Mouse (Mus musculus) neural tube, embryonic 13.5 days (tissue): ENCODE results near the gene Cflar. TPM values are rescaled to one million over a fixed set of nuclear protein-coding genes. Genes with fewer than 3 reads are reported as not detected.
A peak's percentile ranks its signal among the peaks of the same experiment; 100 is the strongest.
"Not testable (repeated sequence)": the region's sequence is repeated elsewhere in the genome, so short reads cannot be mapped to it uniquely, and the experiment has no call there.

Experiments used
- ATAC-seq: fragments of 200-750 bp; cut with Nextera tagmentation; 2 replicates; pipeline ENCODE4 v1.8.0; 2017; ENCODE audit warnings: low read depth, mild to moderate bottlenecking, moderate TSS enrichment, moderate library complexity
- H3K27ac ChIP-seq: fragments of 300-500 bp; sonication (generic); replicated peaks from 2 replicates; pipeline ENCODE4 v1.5.1; 2015; ENCODE audit warnings: moderate library complexity, mild to moderate bottlenecking, inconsistent platforms
- H3K27me3 ChIP-seq: fragments of 300-500 bp; sonication (generic); 2 replicates; pipeline ENCODE4 v1.6.1; 2015; ENCODE audit warnings: mild to moderate bottlenecking, inconsistent platforms
- H3K36me3 ChIP-seq: fragments of 300-500 bp; sonication (generic); 2 replicates; pipeline ENCODE4 v1.6.1; 2015; ENCODE audit warnings: mild to moderate bottlenecking, inconsistent platforms
- H3K4me1 ChIP-seq: fragments of 300-500 bp; sonication (generic); replicated peaks from 2 replicates; pipeline ENCODE4 v1.6.1; 2015; ENCODE audit warnings: inconsistent platforms
- H3K4me2 ChIP-seq: fragments of 300-500 bp; sonication (generic); 2 replicates; pipeline ENCODE4 v1.6.1; 2015; ENCODE audit warnings: inconsistent platforms, mild to moderate bottlenecking, moderate library complexity
- H3K4me3 ChIP-seq: fragments of 300-500 bp; sonication (generic); 2 replicates; pipeline ENCODE4 v1.5.1; 2015; ENCODE audit warnings: mild to moderate bottlenecking, inconsistent platforms
- H3K9ac ChIP-seq: fragments of 300-500 bp; sonication (generic); 2 replicates; pipeline ENCODE4 v1.6.1; 2015; ENCODE audit warnings: moderate library complexity, mild to moderate bottlenecking, inconsistent platforms
- H3K9me3 ChIP-seq: fragments of 300-500 bp; sonication (generic); 2 replicates; pipeline ENCODE4 v1.6.1; 2016; ENCODE audit warnings: inconsistent platforms
- WGBS: fragments of 180-500 bp; shearing (Covaris S2); methylation state at CpG from one replicate; pipeline ENCODE4 v1.1.7; 2015; 5-methylcytosine and 5-hydroxymethylcytosine counted together
- polyA plus RNA-seq: library from polyadenylated mRNA; unstranded; fragments of >200 nt; fragmentation: Nextera tagmentation; extraction: Ambion mirVana; gene quantifications from 2 replicates; pipeline ENCODE4 v1.2.1, GENCODE M21; 2015

Gene Cflar
- polyA plus RNA-seq, 1 experiment from 2014 or later: 15.4 TPM

DNA sequence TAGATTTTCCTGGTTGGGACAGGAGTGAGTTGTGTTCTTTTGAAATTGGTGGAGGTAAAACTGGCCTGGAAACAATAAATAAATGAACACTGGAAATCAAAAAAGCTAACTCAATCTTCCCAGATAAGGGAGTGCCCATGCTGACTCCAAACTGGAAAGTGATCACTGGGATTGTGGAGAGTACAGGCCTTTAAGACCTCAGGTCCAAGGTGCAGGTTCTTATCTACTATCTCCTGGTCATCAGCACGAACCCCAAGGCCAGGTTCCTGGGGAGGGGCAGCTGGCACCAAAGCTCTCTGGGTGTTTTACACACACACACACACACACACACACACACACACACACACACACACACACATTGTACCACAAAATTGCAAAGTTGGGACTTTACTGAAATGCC is 19.6 kb upstream of the Cflar start:
- not testable (repeated sequence) for H3K4me3 ChIP-seq, H3K36me3 ChIP-seq, H3K9ac ChIP-seq, ATAC-seq, H3K27me3 ChIP-seq, H3K4me2 ChIP-seq, H3K27ac ChIP-seq, H3K9me3 ChIP-seq, H3K4me1 ChIP-seq
- WGBS: 57% methylated on average over 1 of the region's 1 CpGs

DNA sequence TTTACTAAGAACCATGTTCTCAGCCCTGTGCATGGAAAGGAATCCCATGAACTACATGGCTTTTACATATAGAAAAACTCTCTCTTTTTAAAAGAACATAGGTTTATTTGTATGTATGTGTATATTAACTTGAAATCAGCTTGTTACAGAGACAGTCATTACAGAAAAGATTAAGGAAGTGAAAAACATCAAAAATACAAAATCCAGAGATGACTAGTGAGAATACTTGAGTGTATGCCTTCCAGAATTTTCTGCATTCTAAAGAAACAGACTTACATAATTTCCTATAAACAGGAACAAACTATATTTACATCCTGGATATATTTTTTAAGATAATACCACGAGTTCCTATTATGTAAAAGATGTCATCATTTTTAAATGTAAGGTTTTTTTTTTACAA is 17.6 kb upstream of the Cflar start:
- Histone ChIP-seq H3K9ac (no peak overlapping the region), H3K36me3 (no peaks in the 10 kb centered on the region), H3K27ac (no peak overlapping the region), H3K9me3 (no peaks in the 10 kb centered on the region), H3K4me3 (no peak overlapping the region), H3K27me3 (no peaks in the 10 kb centered on the region), H3K4me2 (no peak overlapping the region), H3K4me1 (no peaks in the 10 kb centered on the region)
- WGBS: 73% methylated on average over 1 of the region's 1 CpGs
- no peak for ATAC-seq

DNA sequence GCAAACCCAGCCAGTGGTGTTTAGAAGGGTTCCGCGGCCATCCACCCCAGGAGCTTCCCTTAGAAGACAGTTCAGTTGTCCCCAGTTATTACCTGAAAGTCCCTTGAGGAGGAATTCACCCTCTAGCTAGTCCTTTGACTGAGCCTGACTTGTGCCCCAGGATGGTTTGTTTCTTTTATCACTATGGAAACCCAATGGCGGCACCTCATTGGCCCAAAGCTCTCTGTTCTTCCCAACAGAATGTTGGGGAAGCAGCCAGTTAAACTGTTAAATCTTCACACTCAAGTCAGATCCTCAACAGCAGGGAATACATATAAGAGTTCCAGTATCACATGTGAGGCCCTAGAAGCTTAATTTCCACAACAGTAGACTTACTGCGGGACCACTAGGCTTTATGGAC is 15.5 kb upstream of the Cflar start, which contains the start of gene Als2cr12:
TSS of gene Als2cr12 (minus strand) at position 180 of the 400 bp plus-strand sequence.
- not testable (repeated sequence) for H3K27ac ChIP-seq, H3K4me3 ChIP-seq, H3K4me1 ChIP-seq, H3K9ac ChIP-seq, H3K4me2 ChIP-seq, ATAC-seq, H3K27me3 ChIP-seq, H3K36me3 ChIP-seq, H3K9me3 ChIP-seq
- 86% methylated on average over 4 of the region's 4 CpGs for WGBS

DNA sequence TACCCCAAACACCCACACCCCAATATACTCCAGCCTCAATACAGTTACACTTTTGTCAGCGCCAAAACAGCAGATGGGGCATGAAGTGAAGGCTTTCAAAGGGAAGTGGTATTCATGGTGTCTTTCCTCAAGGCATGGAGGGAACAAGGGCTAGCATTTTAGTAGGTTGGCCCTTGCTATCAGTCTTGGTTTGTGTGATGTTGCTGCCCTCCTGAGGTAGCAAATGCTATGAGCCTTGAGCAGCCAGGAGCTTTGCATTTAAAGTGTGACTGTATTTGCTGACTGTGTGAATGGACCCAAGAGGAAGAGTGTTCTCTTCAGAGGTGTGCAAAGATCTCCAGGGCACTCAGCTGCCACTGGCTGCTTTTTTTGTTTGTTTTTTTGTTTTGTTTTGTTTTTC is 13.7 kb upstream of the Cflar start:
- not testable (repeated sequence) for H3K4me3 ChIP-seq, H3K36me3 ChIP-seq, H3K9ac ChIP-seq, H3K27ac ChIP-seq, H3K27me3 ChIP-seq, H3K9me3 ChIP-seq, ATAC-seq, H3K4me2 ChIP-seq, H3K4me1 ChIP-seq
- 55% methylated on average over 1 of the region's 1 CpGs for WGBS

DNA sequence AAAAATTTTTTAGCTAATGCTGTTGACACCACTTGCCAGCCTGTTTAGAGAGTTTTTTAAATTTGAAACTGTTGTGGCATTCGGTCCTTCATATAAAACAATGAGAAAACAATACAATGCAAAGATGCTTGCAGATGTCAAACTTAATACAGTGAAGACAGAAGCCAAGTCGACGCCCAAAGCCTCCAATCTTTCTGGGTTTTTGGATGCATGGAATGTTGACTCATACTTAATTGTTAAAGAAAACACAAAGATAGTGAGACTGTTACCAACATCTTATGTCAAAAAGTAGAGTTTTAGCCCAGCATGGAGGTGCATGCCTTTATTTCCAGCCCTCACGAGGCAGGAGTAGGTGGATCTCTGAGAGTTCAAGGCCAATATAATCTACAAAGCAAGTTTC is 12.5 kb upstream of the Cflar start:
- Histone ChIP-seq H3K9me3 (no peaks in the 10 kb centered on the region), H3K4me1 (no peaks in the 10 kb centered on the region), H3K27me3 (no peaks in the 10 kb centered on the region), H3K36me3 (no peaks in the 10 kb centered on the region), H3K4me3 (no peak overlapping the region), H3K27ac (no peak overlapping the region), H3K4me2 (no peak overlapping the region), H3K9ac (no peak overlapping the region)
- no peak for ATAC-seq
- 90% methylated on average over 4 of the region's 4 CpGs for WGBS

DNA sequence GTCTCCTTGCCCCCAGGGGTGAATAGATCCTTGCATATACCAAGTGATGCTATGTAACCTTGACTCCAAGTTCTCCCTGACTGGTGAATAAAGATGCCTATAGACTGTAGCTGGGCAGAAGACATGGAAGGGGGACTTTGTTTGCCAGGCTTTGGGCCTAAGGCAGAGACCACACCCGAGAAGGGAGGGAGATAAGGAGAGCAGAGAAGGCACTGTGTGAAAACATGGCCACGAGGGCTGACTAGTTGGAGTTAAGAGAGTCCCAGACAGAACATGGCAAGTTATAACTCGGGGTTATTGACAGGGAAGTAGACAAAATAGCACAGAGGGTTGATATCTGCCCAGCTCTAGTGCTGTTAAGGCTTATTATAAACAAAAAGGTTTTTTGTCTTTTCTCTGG is 11.3 kb upstream of the Cflar start:
- Histone ChIP-seq H3K4me2 (no peak overlapping the region), H3K27ac (no peak overlapping the region), H3K4me3 (no peak overlapping the region), H3K9ac (no peak overlapping the region), H3K9me3 (no peaks in the 10 kb centered on the region), H3K36me3 (no peaks in the 10 kb centered on the region), H3K27me3 (no peaks in the 10 kb centered on the region), H3K4me1 (no peaks in the 10 kb centered on the region)
- WGBS: 73% methylated on average over 3 of the region's 3 CpGs
- no peak for ATAC-seq

DNA sequence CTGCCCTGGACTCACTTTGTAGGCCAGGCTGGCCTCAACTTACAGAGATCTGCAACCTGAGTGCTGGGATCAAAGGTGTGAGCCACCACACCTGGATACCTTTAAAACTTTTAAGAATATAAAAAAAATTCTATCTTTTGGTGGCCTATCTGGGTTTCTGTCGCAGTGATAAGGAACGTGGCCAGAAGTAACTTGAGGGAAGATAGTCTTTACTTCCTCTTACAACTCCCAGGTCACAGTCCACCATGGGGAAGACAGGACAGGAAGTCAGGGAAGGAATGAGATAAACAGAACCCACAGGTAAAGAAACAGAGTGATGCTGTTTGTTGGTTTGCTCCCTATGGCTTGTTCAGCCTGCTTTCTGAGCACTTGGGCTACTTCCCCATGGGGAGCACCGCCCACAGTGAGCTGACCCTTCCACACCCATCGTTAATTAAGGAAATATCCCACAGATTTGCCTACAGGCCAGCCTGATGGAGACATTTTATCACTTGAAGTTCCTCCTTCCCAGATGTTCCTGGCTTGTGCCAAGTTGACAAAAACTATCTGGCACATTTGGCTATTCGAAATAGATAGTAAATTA is 10.6 kb upstream of the Cflar start:
- H3K36me3 ChIP-seq: not testable (repeated sequence)

DNA sequence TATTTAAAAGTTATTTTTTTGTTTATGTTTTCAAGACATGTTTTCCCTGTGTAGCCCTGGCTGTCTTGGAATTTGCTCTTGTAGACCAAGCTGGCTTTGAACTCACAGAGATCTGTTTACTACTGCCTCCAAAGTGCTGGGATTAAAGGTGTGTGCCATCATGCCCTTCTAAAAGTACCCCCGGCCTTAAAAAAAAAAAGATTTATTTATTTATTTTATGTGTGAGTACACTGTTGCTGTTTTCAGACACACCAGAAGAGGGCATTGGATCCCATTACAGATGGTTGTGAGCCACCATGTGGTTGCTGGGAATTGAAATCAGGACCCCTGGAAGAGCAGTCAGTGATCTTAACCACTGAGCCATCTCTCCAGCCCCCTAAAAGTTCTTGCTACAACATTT is 1.3 kb upstream of the Cflar start:
- not testable (repeated sequence) for H3K36me3 ChIP-seq, H3K9me3 ChIP-seq, H3K27me3 ChIP-seq, H3K4me3 ChIP-seq, H3K9ac ChIP-seq, ATAC-seq, H3K27ac ChIP-seq, H3K4me2 ChIP-seq
- peaks cover 20% of the 10 kb centered on the region for H3K4me1 ChIP-seq
- 94% methylated on average over 1 of the region's 1 CpGs for WGBS

More for the DNA sequence above, 10.6 kb upstream of the Cflar start:
- not testable (repeated sequence) for ATAC-seq, H3K9ac ChIP-seq, H3K27ac ChIP-seq, H3K4me1 ChIP-seq, H3K9me3 ChIP-seq, H3K4me3 ChIP-seq, H3K4me2 ChIP-seq, H3K27me3 ChIP-seq
- 76% methylated on average over 5 of the region's 5 CpGs for WGBS

DNA sequence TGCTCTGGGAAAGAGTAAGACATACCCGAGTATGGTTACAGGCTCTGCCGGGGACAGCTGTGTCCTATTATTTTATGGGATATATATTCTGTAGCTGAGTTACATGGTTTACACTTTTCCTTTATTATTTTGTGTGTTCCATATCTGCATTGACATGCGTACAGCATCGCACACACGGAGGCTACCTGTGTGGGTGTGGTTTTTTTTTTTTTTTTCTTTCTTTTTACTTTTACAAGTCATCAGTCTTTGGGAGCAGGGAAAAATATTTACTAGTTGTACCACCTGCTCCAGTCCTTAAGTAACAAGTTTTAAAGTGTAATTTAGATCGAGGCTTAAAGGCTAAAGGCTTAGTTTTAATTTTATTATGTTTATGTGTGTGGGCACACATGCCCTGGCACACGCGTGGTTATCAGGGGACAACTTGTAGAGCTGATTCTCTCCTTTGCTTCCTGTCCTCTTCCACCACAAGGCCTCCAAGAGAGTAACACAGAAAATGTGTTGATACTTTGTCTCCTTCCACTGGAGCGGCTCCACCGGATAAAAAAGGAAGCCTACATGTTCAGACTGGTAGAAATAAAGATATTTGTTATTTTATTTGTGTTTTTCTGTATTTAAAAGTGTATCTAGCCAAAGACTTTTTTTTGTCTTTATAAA is 470 bp upstream of the Cflar start:
- no peak for ATAC-seq
- Histone ChIP-seq H3K27me3 (no peaks in the 10 kb centered on the region), H3K27ac (peak overlapping the region; percentile 93), H3K4me3 (peak overlapping the region; percentile 65), H3K4me1 (peaks cover 20% of the 10 kb centered on the region), H3K36me3 (no peaks in the 10 kb centered on the region), H3K4me2 (peak overlapping the region; percentile 71), H3K9me3 (no peaks in the 10 kb centered on the region), H3K9ac (peak overlapping the region; percentile 84)
- 53% methylated on average over 10 of the region's 10 CpGs for WGBS

DNA sequence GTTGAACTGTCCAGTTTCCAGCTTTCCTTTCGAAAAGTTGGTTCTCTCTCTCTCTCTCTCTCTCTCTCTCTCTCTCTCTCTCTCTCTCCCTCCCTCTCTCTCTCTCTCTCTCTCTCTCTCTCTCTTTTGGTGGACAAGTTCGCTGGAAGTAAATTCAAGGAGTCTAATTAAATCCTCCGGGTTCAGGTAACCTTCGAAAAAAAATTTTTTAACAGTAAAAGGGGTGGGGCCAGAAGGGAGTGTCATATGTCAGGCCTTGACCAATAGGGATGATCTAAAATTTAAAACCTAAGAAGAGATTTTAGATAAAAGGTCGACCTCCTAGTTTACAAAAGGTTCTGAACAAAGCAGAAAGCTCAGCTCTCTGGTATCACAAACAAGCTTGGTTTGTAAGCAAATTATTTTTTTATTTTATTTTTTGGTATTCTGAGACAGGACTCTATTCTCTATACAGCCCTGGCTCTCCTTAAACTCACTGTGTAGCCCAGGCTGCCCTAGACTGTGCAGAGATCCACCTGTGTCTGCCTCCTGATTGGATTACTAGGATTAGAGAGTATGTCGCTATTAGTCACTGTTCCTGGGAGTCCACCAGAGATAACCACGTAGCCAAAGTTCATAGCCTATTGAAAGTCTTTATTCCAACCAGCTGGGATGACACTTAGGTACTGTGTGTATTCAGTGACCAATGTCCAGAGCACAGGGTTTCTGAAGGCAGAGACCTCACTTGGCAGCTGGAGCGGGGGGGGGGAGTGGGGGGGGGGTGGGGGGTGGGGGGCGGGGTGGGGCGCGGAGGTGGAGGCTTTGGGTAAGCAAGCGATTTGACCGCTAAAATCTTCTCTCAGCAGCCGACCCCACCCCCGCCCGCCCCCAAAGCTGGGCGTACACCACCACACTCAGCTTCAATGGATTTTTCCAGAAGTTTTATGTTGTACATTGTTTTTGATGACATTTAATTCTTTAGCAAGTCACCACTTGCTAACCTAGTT is 1.1 kb downstream of the Cflar start:
- Histone ChIP-seq H3K27me3 (no peaks in the 10 kb centered on the region), H3K36me3 (no peaks in the 10 kb centered on the region), H3K27ac (peak overlapping the region; percentile 93), H3K4me3 (peak overlapping the region; percentile 65), H3K9ac (peak overlapping the region; percentile 75), H3K4me1 (peaks cover 20% of the 10 kb centered on the region), H3K4me2 (peak overlapping the region; percentile 71), H3K9me3 (no peaks in the 10 kb centered on the region)
- WGBS: 2% methylated on average over 17 of the region's 17 CpGs
- ATAC-seq: peak; percentile 81

DNA sequence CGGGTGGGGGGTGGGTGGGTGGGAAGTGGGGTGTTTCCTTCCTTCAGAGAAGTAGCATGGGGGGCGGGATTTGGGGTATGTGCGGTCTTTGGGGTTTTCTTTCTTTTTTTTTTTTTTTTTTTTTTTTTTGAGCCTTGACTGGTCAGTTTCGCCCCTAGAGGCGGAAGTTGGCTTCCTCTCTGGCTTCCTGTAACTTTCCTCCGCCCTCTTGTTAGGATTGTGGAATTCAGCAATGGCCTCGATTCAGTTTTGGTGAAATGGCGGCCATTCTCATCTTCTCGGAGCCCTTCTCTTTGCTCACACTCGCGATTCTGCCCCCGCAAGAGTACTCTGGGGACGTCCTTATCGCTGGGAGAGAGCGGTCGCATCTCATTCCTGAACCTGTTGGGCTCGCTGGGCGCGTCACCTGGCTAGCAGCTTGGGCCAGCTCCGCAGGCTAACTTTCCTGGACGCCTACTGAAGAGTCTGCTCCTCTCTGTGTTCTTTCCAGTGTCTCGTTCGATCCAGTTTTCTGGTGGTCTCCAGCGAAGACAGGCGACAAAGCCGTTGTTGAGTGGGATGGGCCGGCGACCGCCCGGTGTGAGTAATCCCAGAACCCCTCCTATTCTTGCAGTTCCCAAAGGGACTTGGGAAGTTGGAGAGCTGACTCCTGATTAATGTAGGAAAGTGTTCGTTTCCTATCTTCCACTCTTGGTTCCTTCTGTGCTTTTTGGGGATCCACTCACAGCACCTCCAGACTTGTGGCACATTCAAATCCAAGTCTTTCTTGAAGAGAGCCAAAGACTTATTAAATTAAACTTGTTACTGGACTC is 2.0 kb downstream of the Cflar start:
- no peaks in the 10 kb centered on the region for H3K36me3 ChIP-seq
- ATAC-seq: no peak
- 9% methylated on average over 31 of the region's 31 CpGs for WGBS
- peaks cover 20% of the 10 kb centered on the region for H3K4me1 ChIP-seq
- no peaks in the 10 kb centered on the region for H3K9me3 ChIP-seq
- H3K27ac ChIP-seq: peak overlapping the region; percentile 87
- H3K27me3 ChIP-seq: no peaks in the 10 kb centered on the region
- peak overlapping the region; percentile 75 for H3K9ac ChIP-seq
- H3K4me2 ChIP-seq: peak overlapping the region; percentile 71
- H3K4me3 ChIP-seq: peak overlapping the region; percentile 65

DNA sequence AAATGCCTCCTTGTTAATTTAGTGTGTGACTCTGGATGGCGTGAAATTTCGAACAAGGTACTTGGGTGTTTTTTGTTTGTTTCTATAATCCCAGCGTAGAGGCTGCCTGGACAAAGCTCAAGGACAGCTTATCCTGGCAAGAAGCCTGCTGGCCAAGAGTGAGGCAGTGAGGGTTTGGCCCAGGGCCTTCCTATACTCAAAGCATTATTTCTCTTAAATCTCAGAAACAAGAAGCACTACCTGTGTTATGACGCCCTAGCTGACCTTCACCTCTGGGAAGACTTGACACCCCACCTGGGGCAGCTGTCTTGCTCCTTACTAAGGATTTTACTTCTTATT is 2.6 kb downstream of the Cflar start:
- Histone ChIP-seq H3K9ac (peak overlapping the region; percentile 75), H3K27me3 (no peaks in the 10 kb centered on the region), H3K9me3 (no peaks in the 10 kb centered on the region), H3K4me2 (peak overlapping the region; percentile 71), H3K27ac (peak overlapping the region; percentile 87), H3K4me3 (peak overlapping the region; percentile 65), H3K4me1 (peaks cover 20% of the 10 kb centered on the region), H3K36me3 (no peaks in the 10 kb centered on the region)
- ATAC-seq: no peak
- 46% methylated on average over 4 of the region's 4 CpGs for WGBS
